Mouse (Mus musculus) spleen, adult 2 months (tissue): Measurements from ENCODE around the gene Tlcd2.

Experiments
- CTCF ChIP-seq: fragments of 200-500 bp; IDR thresholded peaks from 2 replicates; pipeline ENCODE4 v1.5.1; 2011; ENCODE audit warnings: mild to moderate bottlenecking, inconsistent platforms; ENCODE audit not compliant: insufficient read depth, insufficient read length, insufficient replicate concordance; ENCODE audit errors: extremely low read depth
- POLR2A ChIP-seq: fragments of 200-500 bp; IDR thresholded peaks from 2 replicates; pipeline ENCODE4 v1.6.1; 2011; ENCODE audit warnings: low read depth, low read length, inconsistent platforms

- TF ChIP-seq CTCF (no peak), POLR2A (no peak)
Measured at GRCm38 (mm10) chr11:75487496-75487895, 26.0 kb downstream of the Tlcd2 start.
